Mouse (Mus musculus) intestine, embryonic 15.5 days (tissue): ENCODE measurements around the gene Shmt2. TPM values are rescaled to one million over a fixed set of nuclear protein-coding genes. Genes with fewer than 3 reads are reported as not detected.

Experiments
- ATAC-seq: fragments of 200-750 bp; cut with Nextera tagmentation; 2 replicates; pipeline ENCODE4 v1.8.0; 2017; ENCODE audit warnings: moderate TSS enrichment, moderate library complexity
- H3K27ac ChIP-seq: fragments of 300-500 bp; sonication (generic); 2 replicates; pipeline ENCODE4 v1.5.1; 2015; ENCODE audit warnings: mild to moderate bottlenecking, inconsistent platforms
- H3K27me3 ChIP-seq: fragments of 300-500 bp; sonication (generic); replicated peaks from 2 replicates; pipeline ENCODE4 v1.6.1; 2015; ENCODE audit warnings: inconsistent platforms
- H3K36me3 ChIP-seq: fragments of 300-500 bp; sonication (generic); 2 replicates; pipeline ENCODE4 v1.6.1; 2015; ENCODE audit warnings: inconsistent platforms
- H3K4me1 ChIP-seq: fragments of 300-500 bp; sonication (generic); replicated peaks from 2 replicates; pipeline ENCODE4 v1.6.1; 2015; ENCODE audit warnings: inconsistent platforms
- H3K4me2 ChIP-seq: fragments of 300-500 bp; sonication (generic); replicated peaks from 2 replicates; pipeline ENCODE4 v1.6.1; 2015; ENCODE audit warnings: mild to moderate bottlenecking, inconsistent platforms
- H3K4me3 ChIP-seq: fragments of 300-500 bp; sonication (generic); replicated peaks from 2 replicates; pipeline ENCODE4 v1.5.1; 2015; ENCODE audit warnings: inconsistent platforms
- H3K9ac ChIP-seq: fragments of 300-500 bp; sonication (generic); 2 replicates; pipeline ENCODE4 v1.6.1; 2015; ENCODE audit warnings: inconsistent platforms
- H3K9me3 ChIP-seq: fragments of 300-500 bp; sonication (generic); 2 replicates; pipeline ENCODE4 v1.6.1; 2016; ENCODE audit warnings: inconsistent platforms
- WGBS: fragments of 180-500 bp; shearing (Covaris S2); methylation state at CpG from one replicate; pipeline ENCODE4 v1.1.7; 2015; 5-methylcytosine and 5-hydroxymethylcytosine counted together
- polyA plus RNA-seq: library from polyadenylated mRNA; unstranded; fragments of >200 nt; fragmentation: Nextera tagmentation; extraction: Ambion mirVana; gene quantifications from 2 replicates; pipeline ENCODE4 v1.2.1, GENCODE M21; 2015

The Shmt2 gene
- polyA plus RNA-seq, 1 experiment from 2014 or later, result 147 TPM

DNA sequence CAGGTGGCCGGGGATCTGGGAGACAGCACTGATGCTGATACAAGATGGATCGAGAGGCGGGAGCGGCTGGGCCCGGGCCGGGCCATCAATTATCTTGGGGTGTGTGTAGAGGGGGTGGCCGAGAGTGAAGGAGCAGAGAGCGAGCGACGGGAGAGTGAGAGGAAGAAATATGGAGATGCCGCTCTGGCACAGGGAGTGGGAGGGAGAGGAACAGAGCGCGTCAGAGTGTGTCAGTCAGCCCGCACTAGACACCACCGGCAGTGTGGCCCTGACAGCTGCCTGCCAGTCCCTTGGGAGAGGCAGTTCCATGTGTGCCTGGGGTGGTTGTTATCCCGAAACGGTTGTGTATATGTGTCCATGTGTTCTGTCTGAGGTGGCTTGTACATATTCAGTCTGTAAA is 5.2 kb upstream of the Shmt2 start:
- ATAC-seq, result no peak

DNA sequence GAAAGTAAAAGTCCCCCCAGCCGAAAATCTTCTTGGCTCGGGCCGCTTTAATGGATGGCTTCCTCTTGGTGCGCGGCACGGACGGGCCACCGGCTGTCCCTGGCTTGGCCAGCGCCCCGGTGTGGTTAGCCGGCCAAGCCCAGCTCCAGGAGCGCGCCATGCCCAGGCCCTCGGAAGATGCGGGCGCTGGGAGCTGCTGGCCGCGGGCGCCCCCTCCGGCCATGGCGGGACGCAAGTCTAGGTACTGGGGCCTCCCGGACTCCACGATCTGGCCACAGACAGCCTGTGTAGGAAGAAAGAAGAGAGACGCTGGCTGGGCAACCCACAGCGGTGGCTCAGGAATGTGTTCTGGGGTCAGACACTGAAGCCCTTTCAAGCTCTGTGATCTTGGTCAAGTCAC is 4.4 kb upstream of the Shmt2 start:
- ATAC-seq, result peak; percentile 37; the same call in 1 of the 2 replicates
- WGBS, result under 1% methylated on average over 26 of the region's 26 CpGs
- H3K27me3 ChIP-seq, result peaks cover 78% of the 10 kb centered on the region
- H3K27ac ChIP-seq, result no peak overlapping the region
- peaks cover 28% of the 10 kb centered on the region for H3K4me1 ChIP-seq
- peak overlapping the region; percentile 54 for H3K4me2 ChIP-seq
- no peaks in the 10 kb centered on the region for H3K9me3 ChIP-seq
- H3K9ac ChIP-seq, result no peak overlapping the region
- H3K36me3 ChIP-seq, result no peaks in the 10 kb centered on the region
- peak overlapping the region; percentile 23 for H3K4me3 ChIP-seq

More for the DNA sequence above, 5.2 kb upstream of the Shmt2 start:
- Histone ChIP-seq H3K27ac (no peak overlapping the region), H3K4me2 (no peak overlapping the region), H3K9ac (no peak overlapping the region), H3K9me3 (no peaks in the 10 kb centered on the region), H3K27me3 (peaks cover 86% of the 10 kb centered on the region), H3K4me3 (no peak overlapping the region), H3K4me1 (peaks cover 25% of the 10 kb centered on the region), H3K36me3 (no peaks in the 10 kb centered on the region)
- 6% methylated on average over 17 of the region's 17 CpGs for WGBS

DNA sequence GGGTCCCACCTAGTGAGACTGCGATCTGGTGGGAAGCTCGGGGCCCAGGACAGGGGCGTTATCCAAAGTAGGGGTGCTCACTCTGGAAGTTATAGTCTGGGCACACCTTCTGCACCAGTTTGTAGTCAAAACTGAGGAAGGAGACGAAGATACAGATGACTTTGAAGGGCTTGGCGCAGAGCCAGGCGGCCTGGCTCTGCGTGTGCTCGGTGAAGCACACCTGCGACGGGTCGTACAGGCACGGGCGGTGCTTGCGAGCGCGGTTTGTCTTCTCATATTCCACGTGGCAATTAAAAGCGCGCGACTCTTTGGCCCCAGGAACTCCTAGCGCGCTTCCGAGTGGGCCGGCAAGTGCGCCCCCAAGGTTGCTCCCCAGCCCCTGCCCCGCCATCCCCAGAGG is 3.8 kb upstream of the Shmt2 start:
- WGBS, result 2% methylated on average over 26 of the region's 26 CpGs
- peak overlapping the region; percentile 54 for H3K4me2 ChIP-seq
- H3K9ac ChIP-seq, result no peak overlapping the region
- H3K9me3 ChIP-seq, result no peaks in the 10 kb centered on the region
- H3K4me3 ChIP-seq, result peak overlapping the region; percentile 23
- no peak overlapping the region for H3K27ac ChIP-seq
- peaks cover 34% of the 10 kb centered on the region for H3K4me1 ChIP-seq
- ATAC-seq, result no peak
- no peaks in the 10 kb centered on the region for H3K36me3 ChIP-seq
- H3K27me3 ChIP-seq, result peaks cover 72% of the 10 kb centered on the region

DNA sequence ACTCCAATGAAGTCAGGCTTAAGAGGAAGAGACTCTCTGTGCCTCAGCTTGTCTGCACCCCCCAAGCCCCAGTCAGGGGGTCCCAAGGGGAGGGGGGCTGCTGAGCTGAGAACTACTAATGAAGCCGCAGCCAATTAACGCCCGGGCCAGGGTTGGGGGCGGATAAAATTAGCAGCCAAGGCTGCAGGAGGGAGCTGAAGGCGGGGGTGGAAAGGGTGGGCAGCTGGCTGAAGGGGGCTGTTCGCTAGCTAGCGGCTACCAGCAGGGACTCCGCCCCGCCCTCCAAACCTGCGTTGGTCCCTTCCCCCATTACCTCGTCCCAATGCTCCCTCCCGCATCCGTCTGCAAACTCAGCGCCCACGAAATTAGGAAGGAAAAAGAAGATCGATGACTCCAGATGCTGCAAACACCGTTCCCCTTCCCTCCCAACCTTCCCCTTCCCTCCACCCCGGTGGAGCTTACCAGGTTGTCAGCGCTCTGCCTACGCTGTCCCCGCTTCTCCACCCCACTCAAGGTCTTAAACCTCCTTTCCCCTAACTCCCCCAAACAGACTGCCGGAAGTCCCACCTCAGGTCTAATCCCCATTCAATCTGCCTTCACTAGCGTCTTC is 2.5 kb upstream of the Shmt2 start:
- H3K4me1 ChIP-seq, result peaks cover 37% of the 10 kb centered on the region
- H3K4me3 ChIP-seq, result no peak overlapping the region
- no peak overlapping the region for H3K27ac ChIP-seq
- peaks cover 59% of the 10 kb centered on the region for H3K27me3 ChIP-seq
- ATAC-seq, result no peak
- no peak overlapping the region for H3K4me2 ChIP-seq
- H3K9ac ChIP-seq, result no peak overlapping the region
- 5% methylated on average over 23 of the region's 23 CpGs for WGBS
- no peaks in the 10 kb centered on the region for H3K9me3 ChIP-seq
- H3K36me3 ChIP-seq, result peaks cover 6% of the 10 kb centered on the region

DNA sequence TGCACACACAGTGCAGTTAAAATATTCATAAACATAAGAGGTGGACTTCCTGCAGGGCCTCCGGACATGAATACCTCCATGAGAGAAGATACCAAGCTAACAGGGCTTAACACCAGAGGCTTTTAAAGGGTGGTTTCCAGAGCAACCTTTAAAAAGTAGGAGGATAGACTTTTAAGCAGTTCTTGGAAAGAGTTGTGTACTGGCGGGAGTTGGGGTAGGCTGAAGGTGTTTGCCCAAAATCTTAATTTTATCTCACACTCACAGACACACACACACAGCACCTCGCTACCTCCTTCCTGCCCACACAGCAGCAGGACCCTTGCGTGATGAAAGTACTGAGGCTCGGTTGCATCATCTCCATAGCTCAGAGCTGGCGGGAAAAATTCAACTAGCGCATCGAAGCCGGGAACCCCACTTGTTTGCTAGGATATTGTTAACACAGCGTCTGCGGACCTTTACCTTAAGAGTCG is 598 bp downstream of the Shmt2 start:
- ATAC-seq, result peak; percentile 5

DNA sequence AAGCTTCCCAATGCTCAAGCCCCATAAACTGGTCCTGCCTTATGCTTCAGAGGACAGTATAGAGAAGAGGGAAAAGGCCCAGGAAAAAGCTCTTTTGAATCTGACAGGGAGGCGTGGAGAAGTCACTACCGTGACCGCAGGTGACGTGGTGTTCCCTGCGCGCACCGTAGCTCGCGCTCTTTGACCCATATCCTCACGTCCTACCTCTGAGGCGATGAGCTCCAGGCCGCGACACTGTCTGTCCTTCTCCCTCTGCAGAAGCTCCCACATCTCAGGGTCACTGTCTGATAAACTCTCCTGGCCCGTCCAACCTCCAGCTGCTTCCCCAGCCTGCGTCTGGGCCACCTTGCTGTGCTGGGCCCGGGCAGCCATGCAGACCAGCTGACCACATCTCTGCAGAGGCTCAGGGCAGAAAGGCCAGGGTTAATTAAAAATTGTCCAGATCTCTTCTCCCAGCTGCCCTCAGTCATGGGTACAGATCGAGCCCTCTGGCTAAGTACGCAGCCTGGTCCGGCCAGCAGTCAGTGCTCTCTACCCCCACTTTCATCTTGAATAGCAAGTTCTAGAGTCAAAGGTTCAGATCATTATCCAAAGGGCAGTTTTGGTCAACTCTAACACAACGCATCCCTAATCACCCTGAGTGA is 1.4 kb downstream of the Shmt2 start:
- 85% methylated on average over 20 of the region's 20 CpGs for WGBS
- H3K4me3 ChIP-seq, result peak overlapping the region; percentile 57
- no peak overlapping the region for H3K27ac ChIP-seq
- peaks cover 40% of the 10 kb centered on the region for H3K4me1 ChIP-seq
- H3K27me3 ChIP-seq, result peaks cover 23% of the 10 kb centered on the region
- peaks cover 24% of the 10 kb centered on the region for H3K36me3 ChIP-seq
- peak overlapping the region; percentile 81 for H3K4me2 ChIP-seq
- H3K9me3 ChIP-seq, result no peaks in the 10 kb centered on the region
- ATAC-seq, result no peak
- peak overlapping the region; percentile 52 for H3K9ac ChIP-seq

More for the DNA sequence above, 598 bp downstream of the Shmt2 start:
- Histone ChIP-seq H3K27ac (no peak overlapping the region), H3K4me3 (peak overlapping the region; percentile 57), H3K36me3 (peaks cover 24% of the 10 kb centered on the region), H3K4me2 (peak overlapping the region; percentile 81), H3K9ac (peak overlapping the region; percentile 52), H3K4me1 (peaks cover 40% of the 10 kb centered on the region), H3K27me3 (peaks cover 30% of the 10 kb centered on the region), H3K9me3 (no peaks in the 10 kb centered on the region)
- 7% methylated on average over 12 of the region's 12 CpGs for WGBS

DNA sequence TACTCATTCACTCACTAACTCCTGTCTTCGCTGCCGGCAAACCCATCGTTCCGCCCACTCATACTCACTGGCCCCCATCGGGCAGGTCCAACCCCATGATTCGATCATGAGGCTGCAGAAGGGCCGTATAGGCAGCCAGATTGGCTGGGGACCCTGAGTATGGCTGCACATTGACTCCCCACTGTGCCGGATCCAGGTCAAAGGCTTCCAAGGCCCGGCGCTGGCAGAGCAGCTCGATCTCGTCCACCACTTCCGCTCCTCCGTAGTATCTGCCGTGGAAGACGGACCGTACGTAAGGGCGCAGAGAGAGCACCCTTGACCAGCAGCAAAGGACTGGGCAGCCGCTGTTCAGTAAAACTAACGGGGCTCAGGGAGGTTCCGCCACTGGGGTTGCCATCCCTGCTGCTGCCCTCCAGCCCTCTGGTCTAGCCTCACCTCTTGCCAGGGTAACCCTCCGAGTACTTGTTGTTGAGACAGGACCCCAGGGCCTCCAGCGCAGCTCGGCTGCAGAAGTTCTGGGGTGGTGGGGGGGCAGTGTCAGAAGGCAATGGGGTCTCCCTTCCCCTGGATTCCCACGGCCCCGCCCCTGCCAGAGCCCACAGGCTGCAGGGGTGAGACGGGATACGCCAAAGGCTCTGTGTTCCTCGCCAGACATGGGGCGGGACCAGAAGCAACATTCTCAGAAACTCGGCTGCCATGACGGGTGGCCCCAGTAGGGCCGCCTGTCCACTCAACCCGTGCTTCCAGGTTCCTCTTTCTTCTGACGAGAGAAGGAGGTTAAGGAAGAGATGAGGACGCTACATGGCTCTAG is 2.1 kb downstream of the Shmt2 start:
- WGBS, result 92% methylated on average over 37 of the region's 37 CpGs
- Histone ChIP-seq H3K27me3 (peaks cover 23% of the 10 kb centered on the region), H3K4me3 (no peak overlapping the region), H3K36me3 (peaks cover 24% of the 10 kb centered on the region), H3K4me1 (peaks cover 43% of the 10 kb centered on the region), H3K9me3 (no peaks in the 10 kb centered on the region), H3K27ac (no peak overlapping the region), H3K4me2 (no peak overlapping the region; the same call in 1 of the 2 replicates), H3K9ac (peak overlapping the region; percentile 52; the same call in 1 of the 2 replicates)
- ATAC-seq, result no peak

DNA sequence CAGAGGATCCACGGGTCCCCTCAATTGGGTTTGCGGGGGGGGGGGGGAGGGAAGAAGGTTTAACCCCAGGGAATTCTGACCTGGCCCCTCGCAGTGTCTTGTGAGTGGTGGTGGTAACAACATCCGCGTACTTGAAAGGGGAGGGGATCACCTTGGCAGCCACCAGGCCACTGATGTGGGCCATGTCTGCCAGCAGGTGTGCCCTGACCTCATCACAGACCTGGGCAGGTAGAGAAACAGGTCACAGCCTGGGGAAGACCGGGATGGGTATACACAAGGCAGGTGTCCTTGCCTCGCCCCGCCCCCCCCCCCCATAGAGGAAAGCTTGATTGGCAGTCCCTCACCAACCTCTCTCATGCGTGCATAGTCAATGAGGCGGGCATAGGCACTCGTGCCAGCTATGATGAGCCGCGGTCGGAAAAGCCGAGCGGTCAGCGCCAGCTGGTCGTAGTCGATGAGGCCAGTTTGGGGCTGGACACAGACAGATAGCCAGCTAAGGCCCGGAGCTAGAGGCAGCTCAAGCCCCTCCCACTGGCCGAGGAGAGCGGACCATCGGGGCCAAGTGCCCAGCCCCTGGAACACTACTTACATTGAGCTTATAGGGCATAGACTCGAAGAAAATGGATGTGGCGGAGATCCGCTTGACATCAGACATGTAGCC is 3.1 kb downstream of the Shmt2 start:
- Histone ChIP-seq H3K27ac (no peak overlapping the region), H3K4me2 (no peak overlapping the region), H3K9ac (no peak overlapping the region), H3K4me1 (peaks cover 52% of the 10 kb centered on the region), H3K4me3 (no peak overlapping the region), H3K27me3 (peaks cover 23% of the 10 kb centered on the region), H3K36me3 (peaks cover 24% of the 10 kb centered on the region), H3K9me3 (no peaks in the 10 kb centered on the region)
- no peak for ATAC-seq
- WGBS, result 89% methylated on average over 26 of the region's 26 CpGs

DNA sequence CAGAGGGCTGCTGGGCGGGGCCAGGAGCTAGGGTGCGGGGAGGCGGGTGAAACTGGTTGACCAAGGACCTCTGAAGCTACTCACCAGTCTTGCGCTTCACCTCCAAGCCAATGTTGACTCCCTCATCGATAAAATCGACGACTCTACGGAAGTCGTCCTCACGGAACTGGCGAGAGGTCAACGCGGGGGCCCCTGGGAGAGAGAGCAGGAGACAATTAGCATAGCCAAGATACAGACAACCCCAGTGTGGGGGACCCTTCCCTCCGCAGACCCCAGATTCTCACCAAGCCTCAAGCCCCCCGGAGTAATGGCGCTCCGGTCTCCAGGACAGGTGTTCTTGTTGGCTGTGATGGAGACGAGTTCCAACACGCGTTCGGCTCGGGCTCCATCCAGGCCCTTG is 4.3 kb downstream of the Shmt2 start:
- peaks cover 65% of the 10 kb centered on the region for H3K4me1 ChIP-seq
- H3K9ac ChIP-seq, result no peak overlapping the region
- 91% methylated on average over 22 of the region's 22 CpGs for WGBS
- H3K4me3 ChIP-seq, result no peak overlapping the region
- H3K27ac ChIP-seq, result no peak overlapping the region
- H3K4me2 ChIP-seq, result no peak overlapping the region
- H3K36me3 ChIP-seq, result peaks cover 24% of the 10 kb centered on the region
- H3K9me3 ChIP-seq, result no peaks in the 10 kb centered on the region
- no peak for ATAC-seq
- peaks cover 30% of the 10 kb centered on the region for H3K27me3 ChIP-seq

DNA sequence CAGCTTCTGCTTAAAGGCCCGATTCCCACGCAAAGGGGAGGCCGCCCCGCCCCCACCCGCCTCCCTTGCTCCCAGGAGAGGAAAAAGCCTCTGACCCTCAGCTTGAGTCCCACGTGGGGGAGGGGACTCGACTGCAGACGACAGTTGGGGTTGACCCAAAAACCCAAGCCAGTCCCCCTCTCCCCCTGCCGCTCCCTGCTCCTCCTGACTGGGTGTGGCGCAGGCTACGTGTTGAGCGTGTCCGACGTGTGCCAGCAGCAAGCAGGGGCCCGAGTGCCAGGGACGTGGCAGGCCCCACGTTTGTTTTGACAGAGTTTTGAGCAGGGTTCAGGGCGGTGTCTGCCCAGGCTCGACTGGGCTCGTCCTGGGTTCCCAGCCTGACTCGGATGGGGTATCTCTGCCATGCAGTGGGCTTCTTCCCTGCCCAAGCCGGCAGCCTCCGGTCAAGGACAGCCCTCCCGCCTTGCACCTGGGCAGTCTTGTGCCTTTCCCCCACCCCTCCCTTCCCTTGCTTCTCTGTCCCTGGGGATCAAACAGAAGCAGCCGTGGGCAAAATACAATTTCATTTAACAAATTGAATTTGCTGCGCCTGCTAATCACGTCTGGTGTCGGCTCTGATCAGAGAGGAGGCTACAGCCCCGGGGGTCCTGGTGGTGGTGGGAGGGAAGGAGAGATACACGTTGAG is 5.5 kb downstream of the Shmt2 start:
- WGBS, result 18% methylated on average over 30 of the region's 30 CpGs
- H3K4me1 ChIP-seq, result peaks cover 73% of the 10 kb centered on the region

DNA sequence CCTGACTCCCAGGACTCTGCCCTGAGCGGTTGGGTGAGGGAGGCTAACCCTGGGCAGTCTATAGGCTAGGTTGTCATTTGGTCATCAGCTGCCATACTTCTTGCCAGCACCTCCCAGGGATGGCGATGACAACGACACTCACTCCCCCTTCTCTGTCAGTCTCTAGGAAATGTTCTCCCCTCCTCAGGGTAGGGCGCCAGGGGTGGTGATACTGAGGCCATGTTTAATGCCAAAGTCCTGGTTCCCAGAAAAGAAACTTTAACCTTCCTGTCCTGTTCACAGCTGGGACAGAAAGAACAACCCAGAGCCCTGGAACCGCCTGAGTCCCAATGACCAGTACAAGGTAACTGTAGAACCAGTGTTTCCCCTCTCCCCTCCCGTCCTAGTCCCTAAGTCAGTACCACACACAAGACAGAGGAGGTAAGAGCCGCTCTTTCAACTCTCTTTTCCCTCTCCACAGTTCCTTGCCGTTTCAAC is 6.2 kb downstream of the Shmt2 start:
- no peaks in the 10 kb centered on the region for H3K9me3 ChIP-seq
- H3K4me3 ChIP-seq, result no peak overlapping the region
- ATAC-seq, result 0 out of 2 replicates have a peak, but pooled peaks have one; percentile 5
- 0 out of 2 replicates have a peak overlapping the region, but pooled peaks have one; percentile 36 for H3K9ac ChIP-seq
- H3K27ac ChIP-seq, result peak overlapping the region; percentile 52
- WGBS, result 35% methylated on average over 8 of the region's 8 CpGs
- H3K4me2 ChIP-seq, result peak overlapping the region; percentile 52
- H3K27me3 ChIP-seq, result peaks cover 45% of the 10 kb centered on the region
- peaks cover 73% of the 10 kb centered on the region for H3K4me1 ChIP-seq
- peaks cover 24% of the 10 kb centered on the region for H3K36me3 ChIP-seq

More for the DNA sequence above, 5.5 kb downstream of the Shmt2 start:
- Histone ChIP-seq H3K4me2 (peak overlapping the region; percentile 52), H3K4me3 (peak overlapping the region; percentile 12), H3K36me3 (peaks cover 24% of the 10 kb centered on the region), H3K9ac (peak overlapping the region; percentile 36; the same call in 1 of the 2 replicates), H3K9me3 (no peaks in the 10 kb centered on the region), H3K27me3 (peaks cover 39% of the 10 kb centered on the region), H3K27ac (peak overlapping the region; percentile 52)
- ATAC-seq, result peak; percentile 68
